Mouse (Mus musculus): ENCODE results near the gene 4930523C07Rik. TPM values are rescaled to one million over a fixed set of nuclear protein-coding genes. Genes with fewer than 3 reads are reported as not detected.

Gene 4930523C07Rik
- not detected in 2 replicates for polyA plus RNA-seq (2012)

GRCm38 (mm10) chr1:160044237-160045021 lies at the start of gene 4930523C07Rik:
Gene 4930523C07Rik (plus strand): TSS chr1:160044382.
- no peak for TF ChIP-seq GATA1 (IDR thresholded peaks at IDR 0.05; ENCODE audit: low read length)

DNA sequence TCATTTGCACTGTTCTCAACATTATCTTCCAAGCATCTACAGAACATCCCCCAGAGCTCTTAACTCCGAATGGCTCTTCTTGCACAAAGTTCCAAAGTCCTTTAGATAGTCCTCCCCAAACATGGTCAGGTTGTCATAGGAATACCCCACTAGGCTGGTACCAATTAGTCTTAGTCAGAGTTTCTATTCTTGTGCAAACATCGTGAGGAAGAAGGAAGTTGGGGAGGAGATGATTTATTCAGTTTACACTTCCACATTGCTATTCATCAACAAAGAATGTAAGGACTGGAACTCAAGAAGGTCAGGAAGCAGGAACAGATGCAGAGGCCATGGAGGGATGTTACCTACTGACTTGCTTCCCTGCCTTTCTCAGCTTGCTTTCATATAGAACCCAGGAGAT lies 46.9 kb upstream of the 4930523C07Rik start:
- no peak for TF ChIP-seq GATA1 (IDR thresholded peaks at IDR 0.05; ENCODE audit: low read length)

DNA sequence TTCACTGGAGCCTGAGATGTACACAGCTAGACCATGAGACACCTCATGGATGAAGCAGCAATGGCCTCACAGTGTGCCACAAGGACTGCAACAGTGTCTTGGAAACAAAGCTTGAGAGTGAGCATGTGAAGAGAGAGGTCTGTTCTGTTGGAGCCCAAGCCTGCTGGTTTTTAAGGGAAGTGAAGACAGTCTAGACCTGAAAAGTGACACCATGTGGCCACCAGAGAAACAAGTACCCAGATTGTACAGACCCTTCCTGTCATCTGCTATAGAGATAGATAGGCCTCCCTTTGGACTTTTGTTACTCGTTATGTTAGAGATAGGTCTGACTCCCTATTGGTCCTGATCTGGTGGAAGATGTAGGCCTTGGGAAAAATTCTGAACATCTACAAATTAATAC lies 45.8 kb upstream of the 4930523C07Rik start:
- TF ChIP-seq GATA1 (IDR thresholded peaks at IDR 0.05; ENCODE audit: low read length) = no peak

DNA sequence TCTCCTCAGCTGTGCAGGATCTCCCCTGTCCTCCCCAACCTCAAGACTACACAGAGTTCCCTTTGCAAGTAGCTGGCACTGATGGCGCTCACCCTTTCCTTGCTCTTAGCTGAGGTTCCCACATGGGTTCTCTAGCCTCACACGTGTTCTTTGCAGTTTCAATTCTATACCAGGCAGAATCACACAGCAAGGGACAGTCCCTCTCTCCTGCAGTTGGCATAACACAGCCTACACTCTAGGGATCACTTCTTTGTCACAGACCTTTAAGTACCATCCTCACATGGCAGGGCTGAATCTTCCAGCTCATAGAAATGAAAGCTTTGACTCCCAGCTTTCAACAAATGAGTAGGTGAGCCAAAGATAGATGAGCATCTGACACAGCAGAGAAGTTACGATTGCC lies 45.0 kb upstream of the 4930523C07Rik start:
- TF ChIP-seq GATA1 (IDR thresholded peaks at IDR 0.05; ENCODE audit: low read length) = no peak

DNA sequence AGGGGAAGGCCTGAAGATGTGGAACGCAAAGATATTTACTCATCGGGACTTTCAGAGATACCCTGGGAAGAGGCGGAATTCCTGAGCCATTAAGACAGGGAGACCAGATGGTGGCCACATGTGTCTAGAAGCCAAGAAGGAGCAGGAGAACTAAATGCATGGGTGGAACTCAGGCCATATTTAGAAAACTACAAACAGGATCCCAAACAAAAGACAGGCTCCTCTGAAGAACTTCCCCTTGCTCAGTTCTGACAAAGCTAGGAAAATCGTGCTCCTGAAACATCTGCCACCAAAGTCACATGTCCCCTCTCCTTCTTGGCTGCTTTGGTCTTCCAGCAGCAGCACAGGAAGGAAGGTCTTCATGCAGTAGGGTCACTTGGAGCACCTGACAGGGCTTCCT lies 38.9 kb upstream of the 4930523C07Rik start:
- TF ChIP-seq GATA1 (IDR thresholded peaks at IDR 0.05; ENCODE audit: low read length) = no peak

GRCm38 (mm10) chr1:160006919-160007588 lies 37.1 kb upstream of the 4930523C07Rik start:
- TF ChIP-seq GATA1 (IDR thresholded peaks at IDR 0.05; ENCODE audit: low read length) = no peak

DNA sequence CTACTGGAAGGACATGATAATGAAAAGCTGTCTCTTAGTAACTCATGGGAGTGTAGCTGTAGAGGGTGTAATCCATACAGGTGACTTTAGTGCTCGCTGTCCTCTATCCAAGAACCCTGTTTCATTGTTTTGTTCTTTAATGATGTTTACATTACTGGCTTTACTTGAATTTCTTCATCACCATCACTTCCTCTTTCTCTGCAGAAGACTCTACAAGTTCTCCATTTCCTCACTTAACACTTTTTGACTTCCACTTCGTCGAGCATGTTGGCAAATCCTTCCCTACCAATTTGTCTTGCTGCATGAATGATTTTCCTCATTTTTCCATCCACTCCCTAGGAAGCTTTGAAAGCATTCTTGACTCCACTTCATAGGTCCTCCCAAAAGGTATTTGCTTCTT lies 31.1 kb upstream of the 4930523C07Rik start:
- TF ChIP-seq GATA1 (IDR thresholded peaks at IDR 0.05; ENCODE audit: low read length) = no peak

DNA sequence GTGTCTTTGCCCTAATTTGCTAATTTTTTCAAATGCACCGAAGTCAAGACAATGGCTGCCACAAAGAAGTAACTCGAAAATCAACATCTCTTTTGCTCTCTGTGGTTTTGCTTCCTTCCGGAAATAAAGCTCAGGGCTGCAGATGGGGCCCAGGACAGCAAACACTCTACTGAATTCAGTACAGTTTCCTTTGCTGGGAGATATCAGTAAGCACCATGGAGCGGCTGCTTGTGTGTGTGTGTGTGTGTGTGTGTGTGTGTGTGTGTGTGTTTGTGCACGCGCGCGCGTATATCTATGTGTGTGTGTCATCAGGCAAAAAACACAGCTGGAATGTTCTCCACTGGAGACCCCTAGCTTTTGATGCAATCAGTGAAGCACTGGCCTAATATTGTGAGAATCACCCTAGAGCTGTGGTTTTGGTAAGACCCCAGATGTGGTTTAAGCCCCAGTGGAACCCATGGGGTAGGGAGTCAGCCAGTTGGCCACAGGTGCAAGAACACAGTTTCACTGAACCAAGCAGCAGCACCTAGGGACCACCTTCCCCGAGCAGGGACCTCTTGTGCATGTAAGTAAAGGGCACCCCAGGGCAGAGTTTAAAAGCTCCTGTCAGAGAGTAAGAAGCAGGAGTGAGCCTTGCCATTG lies 19.7 kb upstream of the 4930523C07Rik start:
- TF ChIP-seq GATA1 (IDR thresholded peaks at IDR 0.05; ENCODE audit: low read length) = no peak

DNA sequence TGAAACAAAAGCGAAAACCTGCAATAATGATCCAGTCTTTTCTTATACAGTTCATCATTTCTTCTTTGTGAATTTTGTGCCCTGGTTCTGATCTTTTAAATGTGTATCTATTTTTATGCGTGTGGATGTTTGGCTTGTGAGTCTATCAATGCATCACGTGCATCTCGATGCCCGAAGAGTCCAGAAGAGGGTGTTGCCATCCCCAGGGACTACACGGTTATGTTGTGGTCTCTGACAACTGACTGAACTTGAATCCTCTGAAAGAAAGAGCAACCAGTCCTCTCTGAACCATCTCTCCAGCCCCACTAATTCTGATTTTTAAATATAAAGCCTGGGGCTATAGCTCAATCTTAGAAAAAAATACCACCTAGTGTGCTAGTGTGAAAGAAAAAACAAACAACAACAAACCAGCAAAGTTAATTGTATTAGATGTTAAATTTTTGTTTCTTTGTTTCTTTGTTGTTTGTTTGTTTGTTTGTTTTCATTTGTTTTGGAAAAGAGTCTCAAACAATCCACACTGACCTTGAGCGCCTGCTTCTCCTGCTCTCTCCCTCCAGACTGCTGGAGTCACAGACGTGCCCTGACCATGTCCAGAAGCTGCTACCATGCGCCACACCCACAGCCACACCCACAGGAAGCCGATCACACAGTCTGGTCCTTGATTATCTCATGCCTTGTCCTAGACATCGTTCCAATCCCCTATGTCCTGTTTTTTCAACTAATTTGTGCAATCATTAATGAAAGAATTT lies 18.9 kb upstream of the 4930523C07Rik start:
- TF ChIP-seq GATA1 (IDR thresholded peaks at IDR 0.05; ENCODE audit: low read length) = peak; percentile 37

DNA sequence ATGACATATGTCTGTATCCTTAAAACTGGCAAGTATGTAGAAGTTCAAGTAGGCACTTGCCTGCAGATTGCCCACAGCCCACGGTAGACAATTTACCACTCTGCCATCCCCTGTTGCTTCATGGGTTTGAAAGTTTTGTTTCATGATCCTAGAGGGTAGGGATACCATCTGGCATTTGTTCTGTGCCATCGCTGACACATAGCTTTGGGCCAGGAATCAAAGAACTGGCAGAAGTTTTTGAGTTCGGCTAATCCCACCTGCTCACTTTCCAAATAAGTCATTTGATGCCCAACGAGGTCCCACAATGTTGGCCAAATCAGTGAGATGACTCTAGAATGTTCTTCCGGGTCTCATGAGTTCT lies 18.3 kb upstream of the 4930523C07Rik start:
- no peak for TF ChIP-seq GATA1 (IDR thresholded peaks at IDR 0.05; ENCODE audit: low read length)

DNA sequence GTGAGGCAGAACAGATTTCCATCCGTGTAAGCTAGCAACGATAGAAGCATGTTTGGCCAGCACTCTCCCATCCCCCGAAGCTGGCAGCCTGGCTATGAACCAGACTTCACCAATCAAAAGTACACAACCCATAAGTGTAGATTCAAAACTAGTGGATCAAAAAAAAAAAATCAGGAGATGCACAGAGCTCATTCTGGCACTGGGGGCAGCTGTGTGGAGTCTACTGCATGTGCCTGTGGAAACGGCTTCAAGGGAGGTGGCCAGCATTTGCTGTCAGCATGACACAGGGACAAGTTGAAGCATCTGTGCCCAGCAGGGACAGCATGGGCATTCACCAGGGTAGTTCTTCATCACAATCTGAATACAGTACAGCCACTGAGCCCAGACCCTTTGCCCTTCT lies 16.2 kb upstream of the 4930523C07Rik start:
- no peak for TF ChIP-seq GATA1 (IDR thresholded peaks at IDR 0.05; ENCODE audit: low read length)

GRCm38 (mm10) chr1:160033948-160034598 lies 10.1 kb upstream of the 4930523C07Rik start:
- no peak for TF ChIP-seq GATA1 (IDR thresholded peaks at IDR 0.05; ENCODE audit: low read length)

GRCm38 (mm10) chr1:160035561-160035960 lies 8.6 kb upstream of the 4930523C07Rik start:
- no peak for TF ChIP-seq GATA1 (IDR thresholded peaks at IDR 0.05; ENCODE audit: low read length)

DNA sequence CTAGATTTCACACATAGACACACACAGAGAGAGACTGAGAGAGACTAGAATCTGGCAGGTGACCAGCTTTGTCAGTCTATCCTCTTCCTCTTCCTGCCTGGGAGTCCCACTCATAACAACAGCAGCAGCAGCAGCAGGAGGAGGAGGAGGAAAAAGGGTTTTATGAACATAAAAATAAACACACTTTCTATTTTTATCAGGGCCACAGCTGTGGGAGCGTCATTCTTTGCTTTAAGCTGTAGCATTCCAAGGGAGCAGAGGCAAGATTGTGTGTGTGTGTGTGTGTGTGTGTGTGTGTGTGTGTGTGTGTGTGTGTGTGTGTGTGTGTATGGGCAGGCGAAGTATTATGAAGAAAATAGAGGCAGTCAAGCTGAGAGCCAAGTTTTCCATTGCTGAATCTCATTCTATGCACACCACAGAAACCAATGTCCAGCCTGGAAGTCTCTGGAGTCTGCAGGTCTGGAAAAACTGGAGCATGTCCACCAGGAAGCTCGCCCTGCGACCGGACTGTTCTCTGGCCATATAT lies 7.1 kb upstream of the 4930523C07Rik start:
- no peak for TF ChIP-seq GATA1 (IDR thresholded peaks at IDR 0.05; ENCODE audit: low read length)

All from G1E-ER4 (cell line).